Mouse (Mus musculus) thymus, postnatal 25 days (tissue): ENCODE data around the gene Prnp.

Source experiments
- DNase-seq: peaks from one replicate; pipeline ENCODE4 v3.0.0; 2022

The Prnp gene

GRCm38 (mm10) chr2:131909683-131910572 is at the start of gene Prnp, which contains the start of gene Prn:
Gene Prnp, plus strand, starts transcription at chr2:131909928.
Gene Prn, plus strand, starts transcription at chr2:131909957.
- peak; percentile 89 for DNase-seq

- no peak for DNase-seq
These were observed 47.0 kb upstream of the Prnp start for GRCm38 (mm10) chr2:131862617-131863275.

GRCm38 (mm10) chr2:131863472-131863871 is 46.3 kb upstream of the Prnp start:
- DNase-seq = no peak

GRCm38 (mm10) chr2:131864262-131864796 is 45.4 kb upstream of the Prnp start:
- DNase-seq = no peak

GRCm38 (mm10) chr2:131866676-131867075 is 43.1 kb upstream of the Prnp start:
- DNase-seq = no peak

- DNase-seq = no peak
These were observed 40.7 kb upstream of the Prnp start for GRCm38 (mm10) chr2:131868983-131869382.

- no peak for DNase-seq
These were observed 36.4 kb upstream of the Prnp start for GRCm38 (mm10) chr2:131873376-131873775.

- no peak for DNase-seq
These were observed 33.0 kb upstream of the Prnp start for GRCm38 (mm10) chr2:131876551-131877265.

GRCm38 (mm10) chr2:131881766-131882165 is 28.0 kb upstream of the Prnp start:
- DNase-seq = no peak

GRCm38 (mm10) chr2:131883136-131883535 is 26.6 kb upstream of the Prnp start:
- DNase-seq = no peak

GRCm38 (mm10) chr2:131886503-131887160 is 23.1 kb upstream of the Prnp start:
- DNase-seq = no peak

GRCm38 (mm10) chr2:131888233-131888632 is 21.5 kb upstream of the Prnp start:
- DNase-seq = peak; percentile 29

- no peak for DNase-seq
These were observed 17.2 kb upstream of the Prnp start for GRCm38 (mm10) chr2:131892534-131892933.

- no peak for DNase-seq
These were observed 14.6 kb upstream of the Prnp start for GRCm38 (mm10) chr2:131895106-131895505.

GRCm38 (mm10) chr2:131896011-131896410 is 13.7 kb upstream of the Prnp start:
- no peak for DNase-seq

- DNase-seq = no peak
These were observed 12.2 kb upstream of the Prnp start for GRCm38 (mm10) chr2:131897336-131898109.

- DNase-seq = no peak
These were observed 7.3 kb upstream of the Prnp start for GRCm38 (mm10) chr2:131902423-131902822.

- no peak for DNase-seq
These were observed 6.9 kb upstream of the Prnp start for GRCm38 (mm10) chr2:131902867-131903266.

- no peak for DNase-seq
These were observed 4.7 kb upstream of the Prnp start for GRCm38 (mm10) chr2:131905025-131905424.

GRCm38 (mm10) chr2:131905776-131906175 is 4.0 kb upstream of the Prnp start:
- DNase-seq = no peak

GRCm38 (mm10) chr2:131906266-131906665 is 3.5 kb upstream of the Prnp start:
- DNase-seq = no peak

GRCm38 (mm10) chr2:131906846-131907245 is 2.9 kb upstream of the Prnp start:
- DNase-seq = no peak
